In the genomic region with DNA sequence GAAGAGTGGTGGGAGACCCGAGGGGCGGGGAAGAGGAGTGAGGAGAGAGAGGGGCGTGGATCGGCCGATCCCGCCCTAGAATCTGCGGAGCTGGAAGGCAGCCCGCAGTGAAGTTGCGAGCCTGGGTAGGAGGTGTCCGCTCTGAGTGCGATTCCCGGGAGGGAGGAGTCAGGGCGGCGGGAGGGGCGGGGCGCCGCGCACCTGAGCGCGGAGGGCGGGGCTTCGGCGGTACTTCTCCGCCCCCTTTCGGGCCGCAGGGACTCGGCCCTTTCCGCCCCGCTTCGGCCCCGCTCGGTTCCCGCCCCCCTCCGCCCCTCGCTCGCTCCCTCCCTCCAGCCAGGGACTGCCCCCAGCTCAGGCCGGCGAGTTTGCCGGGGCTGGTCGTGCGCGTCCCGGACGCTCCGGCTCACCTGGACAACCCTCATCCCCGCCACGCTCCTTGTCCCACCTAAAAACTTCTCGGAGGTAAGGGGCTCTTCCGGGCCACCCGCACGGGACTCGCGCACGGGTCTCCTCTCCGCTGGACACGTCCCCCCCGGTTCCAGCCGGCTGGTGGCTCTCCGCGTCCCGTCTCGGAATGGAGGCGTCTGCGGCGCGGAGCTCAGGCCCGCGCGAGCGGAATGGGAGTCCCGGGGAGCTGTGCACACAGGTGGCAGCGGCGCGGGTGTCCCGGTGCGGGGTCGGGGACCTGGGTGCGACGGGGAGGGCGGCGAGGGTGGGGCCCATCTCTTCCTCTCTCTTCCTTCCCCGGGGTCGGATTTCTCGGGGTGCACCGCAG, we compare ENCODE assay signal across 8 mouse cellular contexts. TPM values are rescaled to one million over a fixed set of nuclear protein-coding genes. Genes with fewer than 3 reads are reported as not detected.
A peak's percentile ranks its signal among the peaks of the same experiment; 100 is the strongest.
DNase-seq lines count a peak whose midpoint lies in the region; ATAC-seq and TF ChIP-seq lines count a peak whose summit lies in the region.

A gene (plus strand): TSS at position 338 of the 778 bp plus-strand sequence.

- intact Hi-C loops in left cerebral cortex, adult 2 months (cut with DNase I), result loop anchor here (10.0 kb wide), 1 partner anchor 113 kb away; no protein-coding TSS in a partner anchor

- POLR2A ChIA-PET in Patski (lab: Charles Lee), result interaction anchor here (1.0 to 1.9 kb wide), 5 partner anchors 31 to 111 kb away, joined by 3 to 8 read pairs (median 3); no protein-coding TSS in a partner anchor

- H3K4me2 ChIP-seq in forebrain, embryonic 14.5 days (ENCODE audit: low read length), result peak within 1 kb of the TSS; percentile 95

- peak; percentile 94 for ATAC-seq in Patski
- ATAC-seq in cerebellum, adult (ENCODE audit: insufficient number of reproducible peaks, low FRiP score, low TSS enrichment), result peak; percentile 62
- peak; percentile 88 for ATAC-seq in forebrain, embryonic 14.5 days
- ATAC-seq in hematopoietic stem cell, adult 5-6 weeks (replicated peaks in 1 of 2; ENCODE audit: insufficient read depth in 1 of 2, low FRiP score in 2 of 2, low TSS enrichment in 1 of 2, low read depth in 1 of 2, poor library complexity in 2 of 2, severe bottlenecking in 2 of 2), result peak; percentile 23 to 33; a peak in 3 of 4 replicates
- ATAC-seq in megakaryocyte progenitor cell, adult 5-6 weeks (replicated peaks; ENCODE audit: poor library complexity), result peak; percentile 61

- TF ChIP-seq CTCF in Patski (IDR thresholded peaks at IDR 0.05), result no peak
- TF ChIP-seq CTCF in left cerebral cortex, adult 2 months (IDR thresholded peaks at IDR 0.05), result no peak

- H3K4me1 ChIP-seq in forebrain, embryonic 14.5 days (ENCODE audit: control insufficient read depth, insufficient read depth, low read length), result no peaks in the 10 kb centered on the region

- peak within 1 kb of the TSS; percentile 76 for H3K4me3 ChIP-seq in forebrain, embryonic 14.5 days (ENCODE audit: low read depth, low read length)
- H3K4me3 ChIP-seq in left cerebral cortex, adult 2 months, result peak within 1 kb of the TSS; percentile 61

- CTCF ChIA-PET in Patski (lab: Charles Lee), result interaction anchor here (0.8 to 1.4 kb wide), 3 partner anchors 9 to 237 kb away, joined by 3 to 4 read pairs (median 3); no protein-coding TSS in a partner anchor

- in situ Hi-C loops in Patski (cut with MboI; ENCODE audit: low pct_unique_long_range_greater_than_20kb), result loop anchor here (10.0 kb wide), 1 partner anchor 103 kb away; no protein-coding TSS in a partner anchor

- H3K9me3 ChIP-seq in forebrain, embryonic 14.5 days (replicated peaks; ENCODE audit: control insufficient read depth, low read length), result no peaks in the 10 kb centered on the region

- no peaks in the 10 kb centered on the region for H3K36me3 ChIP-seq in forebrain, embryonic 14.5 days (ENCODE audit: control insufficient read depth, insufficient read depth, low read length)

- DNase-seq in Patski (ENCODE audit: low read depth, low spot score), result no peak
- peak; percentile 76 for DNase-seq in forebrain, embryonic 14.5 days (ENCODE audit: low spot score)
- DNase-seq in left cerebral cortex, adult 2 months (ENCODE audit: extremely low spot score in 1 of 2, low spot score in 2 of 2), result peak; percentile 24 to 43
- DNase-seq in right cerebral cortex, postnatal 14 days, result peak; percentile 47
- peak; percentile 69 to 78 for DNase-seq in urinary bladder, postnatal 36 days (ENCODE audit: low spot score in 2 of 2)

- peak within 1 kb of the TSS; percentile 48; the same call in 1 of the 2 replicates for H3K27ac ChIP-seq in forebrain, embryonic 14.5 days (ENCODE audit: low read depth, low read length)
- H3K27ac ChIP-seq in left cerebral cortex, adult 2 months, result no peak within 1 kb of the TSS

- no peaks in the 10 kb centered on the region for H3K27me3 ChIP-seq in Patski
- peaks cover 8% of the 10 kb centered on the region for H3K27me3 ChIP-seq in forebrain, embryonic 14.5 days (replicated peaks; ENCODE audit: control insufficient read depth, insufficient read depth, low read length)

- under 1% methylated on average over 63 of the region's 85 CpGs for WGBS in forebrain, embryonic 14.5 days

- H3K9ac ChIP-seq in forebrain, embryonic 14.5 days (ENCODE audit: low read length), result peak within 1 kb of the TSS; percentile 71

RNA-seq across cellular contexts. Expression of the gene that starts here (rescaled TPM):
- polyA plus RNA-seq in Patski (2021), result 83.4 TPM
- polyA plus RNA-seq in forebrain, embryonic 14.5 days (2014; fragmentation: Nextera tagmentation; extraction: Ambion mirVana), result 3.8 and 4.2 TPM in 2 replicates
- total RNA-seq in hematopoietic stem cell, adult 5-6 weeks (2017), result 1.7 and 1.8 TPM in 2 replicates
- 1 to 10 TPM; 2.7 to 3.9 TPM for total RNA-seq in left cerebral cortex, adult 2 months (2021)
- 0.54 and 0.64 TPM in 2 replicates for total RNA-seq in megakaryocyte progenitor cell, adult 5-6 weeks (2015)
- total RNA-seq in megakaryocyte progenitor cell, adult 5-6 weeks (2017), result 0.17 TPM in 1 of 2 replicates, not detected in the other

Comparison
In these comparisons a context has a peak if more than half of its experiments do, and no peak if none do; other contexts are left out.
1. RNA of the gene that starts here (polyA plus RNA-seq): 83.4 TPM in Patski (single experiment); 3.8 to 4.2 TPM in forebrain, embryonic 14.5 days; every median in the first group is over 10 times any median in the second.
2. Peak in ATAC-seq in megakaryocyte progenitor cell, adult 5-6 weeks; RNA of the gene not detected or under 1 TPM.
3. ATAC-seq: peak in every context shown above with its lines; median percentile 94 in Patski; 88 in forebrain, embryonic 14.5 days; 62 in cerebellum, adult; 61 in megakaryocyte progenitor cell, adult 5-6 weeks; 28 in hematopoietic stem cell, adult 5-6 weeks.